Mouse (Mus musculus) left cerebral cortex, adult 2 months (tissue): ENCODE measurements at regions not wholly inside any gene's neighbourhood (a gene's known extent, or its start where the extent isn't known, plus 50 kb on each side); places are given as distances from the start of the nearest gene placed in this dataset.

ENCODE experiments used
- DNase-seq, 2 experiments: peaks; one replicate each; pipeline ENCODE4 v3.0.0; 2021 to 2022; ENCODE audit warnings: low spot score in 2 of 2, mixed read lengths in 1 of 2; ENCODE audit errors: extremely low spot score in 1 of 2
- H3K27ac ChIP-seq: fragments of 200-600 bp; 2 replicates; pipeline ENCODE4 v1.8.1; 2022
- H3K4me3 ChIP-seq: fragments of 200-600 bp; 2 replicates; pipeline ENCODE4 v1.8.1; 2022
- CTCF ChIP-seq: fragments of 200-600 bp; IDR thresholded peaks from 2 replicates; pipeline ENCODE4 v1.8.1; 2022; ENCODE audit warnings: antibody characterized with exemption, mild to moderate bottlenecking, moderate library complexity
- intact Hi-C: fragments of 180-260 bp; cut with DNase I; formaldehyde crosslinking; loops from one replicate; pipeline ENCODE4 v1.15.1; 2025

- no peak for TF ChIP-seq CTCF
- DNase-seq, result no peak
- intact Hi-C loops, result no loop called here
These were observed 380.2 kb downstream of the Cd83 start for GRCm38 (mm10) chr13:44164746-44165145.

GRCm38 (mm10) chr13:44167186-44167585 lies 382.6 kb downstream of the Cd83 start:
- H3K4me3 ChIP-seq, result no peak overlapping the region
- no peak for DNase-seq
- intact Hi-C loops, result no loop called here
- no peak overlapping the region for H3K27ac ChIP-seq
- no peak for TF ChIP-seq CTCF

More at GRCm38 (mm10) chr13:44164746-44165145, 380.2 kb downstream of the Cd83 start:
- no peak overlapping the region for H3K4me3 ChIP-seq
- no peak overlapping the region for H3K27ac ChIP-seq

GRCm38 (mm10) chr13:44168186-44168585 lies 383.6 kb downstream of the Cd83 start:
- Histone ChIP-seq H3K4me3 (no peak overlapping the region), H3K27ac (no peak overlapping the region)
- no peak for DNase-seq
- no peak for TF ChIP-seq CTCF
- intact Hi-C loops, result no loop called here

- no peak for DNase-seq
- intact Hi-C loops, result no loop called here
- Histone ChIP-seq H3K27ac (no peak overlapping the region), H3K4me3 (no peak overlapping the region)
- TF ChIP-seq CTCF, result no peak
These were observed 387.1 kb downstream of the Cd83 start for GRCm38 (mm10) chr13:44171639-44172038.

GRCm38 (mm10) chr13:44172701-44173100 lies 388.1 kb downstream of the Cd83 start:
- Histone ChIP-seq H3K4me3 (no peak overlapping the region), H3K27ac (no peak overlapping the region)
- no peak for DNase-seq
- intact Hi-C loops, result no loop called here
- no peak for TF ChIP-seq CTCF

GRCm38 (mm10) chr13:44174236-44174635 lies 389.7 kb downstream of the Cd83 start:
- H3K27ac ChIP-seq, result no peak overlapping the region
- no peak for DNase-seq
- H3K4me3 ChIP-seq, result no peak overlapping the region
- TF ChIP-seq CTCF, result no peak
- intact Hi-C loops, result no loop called here

GRCm38 (mm10) chr13:44175300-44176036 lies 390.9 kb downstream of the Cd83 start:
- Histone ChIP-seq H3K4me3 (no peak overlapping the region), H3K27ac (no peak overlapping the region)
- DNase-seq, result no peak
- no peak for TF ChIP-seq CTCF
- intact Hi-C loops, result no loop called here

- Histone ChIP-seq H3K4me3 (no peak overlapping the region), H3K27ac (no peak overlapping the region)
- DNase-seq, result no peak
- intact Hi-C loops, result no loop called here
- TF ChIP-seq CTCF, result no peak
These were observed 391.5 kb downstream of the Cd83 start for GRCm38 (mm10) chr13:44176121-44176520.

- TF ChIP-seq CTCF, result no peak
- H3K4me3 ChIP-seq, result no peak overlapping the region
- H3K27ac ChIP-seq, result no peak overlapping the region
- DNase-seq, result no peak
- intact Hi-C loops, result no loop called here
These were observed 393.4 kb downstream of the Cd83 start for GRCm38 (mm10) chr13:44178006-44178405.

- intact Hi-C loops, result no loop called here
- no peak for TF ChIP-seq CTCF
- Histone ChIP-seq H3K4me3 (no peak overlapping the region), H3K27ac (no peak overlapping the region)
- DNase-seq, result no peak
These were observed 395.8 kb downstream of the Cd83 start for GRCm38 (mm10) chr13:44180384-44180783.

GRCm38 (mm10) chr13:44182544-44183191 lies 398.1 kb downstream of the Cd83 start:
- no peak for TF ChIP-seq CTCF
- Histone ChIP-seq H3K27ac (no peak overlapping the region), H3K4me3 (no peak overlapping the region)
- DNase-seq, result no peak
- intact Hi-C loops, result no loop called here

- TF ChIP-seq CTCF, result no peak
- Histone ChIP-seq H3K4me3 (no peak overlapping the region), H3K27ac (no peak overlapping the region)
- intact Hi-C loops, result no loop called here
- DNase-seq, result no peak
These were observed 410.8 kb downstream of the Cd83 start for GRCm38 (mm10) chr13:44195365-44195764.

- TF ChIP-seq CTCF, result no peak
- intact Hi-C loops, result no loop called here
These were observed 421.5 kb downstream of the Cd83 start for GRCm38 (mm10) chr13:44206042-44206441.

More at GRCm38 (mm10) chr13:44206042-44206441, 421.5 kb downstream of the Cd83 start:
- Histone ChIP-seq H3K4me3 (no peak overlapping the region), H3K27ac (no peak overlapping the region)
- DNase-seq, result no peak
